Mouse (Mus musculus): ENCODE data around the gene Islr.
A peak's percentile ranks its signal among the peaks of the same experiment; 100 is the strongest.

The Islr gene

GRCm38 (mm10) chr9:58111431-58111830 lies 92.7 kb downstream of the Islr start:
- peak; percentile 38 for DNase-seq (ENCODE audit: low read depth)

GRCm38 (mm10) chr9:58110787-58111186 lies 93.3 kb downstream of the Islr start:
- no peak for DNase-seq (ENCODE audit: low read depth)

- DNase-seq (ENCODE audit: low read depth), result no peak
These were observed 96.6 kb downstream of the Islr start for GRCm38 (mm10) chr9:58107494-58107893.
